Mouse (Mus musculus): ENCODE results near the gene Rnf186.

The Rnf186 gene

DNA sequence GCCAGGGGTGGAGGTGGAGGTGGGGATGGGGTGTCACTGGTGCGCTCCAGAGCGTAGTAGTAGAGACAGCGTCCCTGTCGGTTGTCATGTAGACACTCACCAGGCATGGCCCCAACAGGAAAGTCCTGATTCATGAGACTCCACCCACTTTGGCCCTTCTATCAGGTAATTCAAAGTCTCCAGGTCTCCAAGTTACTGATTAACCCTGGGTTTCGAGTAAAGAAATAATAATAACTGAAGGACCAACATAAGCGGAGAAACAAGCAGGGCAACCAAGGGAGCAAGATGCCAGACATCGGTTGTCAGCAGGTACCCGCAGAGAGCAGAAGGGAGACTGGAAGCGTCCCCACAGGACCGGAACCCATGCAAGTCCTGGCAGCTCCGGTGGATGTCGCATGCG lies at the start of gene Rnf186:
Rnf186 (plus strand) TSS at position 247 of the 400 bp plus-strand sequence.
- ATAC-seq (ENCODE audit: insufficient number of reproducible peaks, low FRiP score, low TSS enrichment): no peak

DNA sequence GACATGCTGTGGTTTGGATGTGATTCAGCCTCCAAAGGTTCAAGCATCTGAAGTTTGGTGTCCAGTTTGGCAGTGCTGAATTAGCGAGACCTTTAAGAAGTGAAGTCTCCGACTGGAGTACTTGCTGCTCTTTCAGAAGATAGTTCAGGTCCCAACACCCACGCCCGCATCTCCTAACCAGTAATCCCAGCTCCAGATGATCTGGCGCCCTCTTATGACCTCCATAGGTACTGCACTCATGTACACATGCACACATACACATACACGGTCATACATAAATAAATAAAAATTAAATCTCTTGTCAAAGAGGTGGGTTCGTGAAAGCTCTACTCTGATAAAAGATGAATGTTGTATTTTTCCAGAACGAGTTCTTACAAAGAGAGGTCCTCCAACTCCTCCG lies 49.6 kb upstream of the Rnf186 start:
- ATAC-seq (ENCODE audit: insufficient number of reproducible peaks, low FRiP score, low TSS enrichment): no peak

DNA sequence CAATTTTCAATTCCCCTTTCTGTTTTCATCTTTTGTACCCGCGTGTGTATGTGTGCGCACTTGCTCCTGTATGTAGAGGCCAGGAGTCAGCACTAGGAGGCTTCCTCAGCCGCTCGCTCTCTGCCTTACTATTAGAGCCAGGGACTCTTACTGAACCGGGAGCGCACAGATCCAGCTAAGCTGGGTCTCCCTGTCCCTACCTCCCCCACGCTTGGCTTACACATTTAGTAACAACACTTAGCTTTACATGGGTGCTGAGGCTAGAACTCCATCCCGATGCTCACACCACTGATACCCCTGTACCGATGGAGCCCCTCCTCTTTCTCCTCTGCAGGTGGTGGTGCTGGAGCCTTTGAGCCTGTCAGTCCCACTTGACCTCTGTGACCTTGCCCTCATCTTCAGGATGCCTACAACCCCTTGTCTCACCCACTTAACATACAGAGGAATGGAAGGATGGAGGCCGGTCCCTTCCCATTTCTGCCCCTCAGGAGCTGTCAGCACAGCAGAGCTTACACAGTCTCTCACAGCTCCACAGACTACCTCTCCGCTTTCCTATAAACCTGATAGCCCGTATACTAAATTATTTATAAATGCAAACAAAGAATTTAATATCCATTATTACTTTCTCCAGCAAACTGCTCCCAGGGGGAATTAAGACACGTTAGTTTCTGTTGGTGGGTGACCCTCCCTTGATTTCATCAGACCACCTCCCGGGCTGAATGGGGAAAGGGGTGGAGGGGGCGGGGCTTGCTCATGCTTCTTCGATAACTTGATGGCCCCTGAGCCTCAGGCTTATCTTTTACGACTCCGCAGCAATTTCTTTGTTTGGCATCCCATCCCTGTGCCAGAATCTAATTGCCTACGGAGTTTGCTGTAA lies 45.4 kb upstream of the Rnf186 start:
- no peak for ATAC-seq (ENCODE audit: insufficient number of reproducible peaks, low FRiP score, low TSS enrichment)

DNA sequence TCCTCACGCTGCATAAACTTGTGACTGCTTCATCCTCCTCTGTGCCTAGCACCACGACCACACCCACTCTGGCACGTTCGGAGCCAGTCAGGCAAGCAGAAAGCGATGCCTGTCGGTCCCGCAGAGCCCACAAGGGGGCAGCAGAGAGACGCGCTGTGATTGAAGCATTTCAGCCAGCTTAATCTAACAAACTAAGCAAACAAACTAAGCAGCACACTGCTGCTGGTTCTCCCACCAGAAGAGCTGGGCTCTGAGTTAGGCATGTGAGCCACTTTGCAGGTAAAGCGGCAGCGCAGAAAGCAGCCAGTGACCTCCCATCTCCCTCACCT lies 44.8 kb upstream of the Rnf186 start:
- ATAC-seq (ENCODE audit: insufficient number of reproducible peaks, low FRiP score, low TSS enrichment): peak; percentile 64; the same call in 1 of the 2 replicates

DNA sequence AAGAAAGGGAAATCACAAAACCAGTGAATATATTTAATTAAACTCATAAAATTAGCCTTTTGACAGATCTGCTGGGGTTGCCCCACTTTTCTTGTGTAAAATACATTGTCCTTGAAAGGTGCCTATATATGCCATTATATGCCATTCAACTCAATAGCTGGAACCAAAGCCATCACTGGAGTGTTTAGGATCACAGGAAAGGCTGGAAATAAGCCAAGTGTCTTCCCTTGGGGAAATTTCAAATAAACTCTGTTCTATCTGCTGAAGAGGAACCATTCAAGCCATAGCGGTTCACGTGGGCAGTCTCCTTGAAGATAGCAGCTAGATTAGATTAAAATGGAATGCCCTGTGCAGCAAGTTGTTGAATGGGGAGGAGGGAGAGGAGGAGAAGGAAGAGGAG lies 41.4 kb upstream of the Rnf186 start:
- no peak for ATAC-seq (ENCODE audit: insufficient number of reproducible peaks, low FRiP score, low TSS enrichment)

DNA sequence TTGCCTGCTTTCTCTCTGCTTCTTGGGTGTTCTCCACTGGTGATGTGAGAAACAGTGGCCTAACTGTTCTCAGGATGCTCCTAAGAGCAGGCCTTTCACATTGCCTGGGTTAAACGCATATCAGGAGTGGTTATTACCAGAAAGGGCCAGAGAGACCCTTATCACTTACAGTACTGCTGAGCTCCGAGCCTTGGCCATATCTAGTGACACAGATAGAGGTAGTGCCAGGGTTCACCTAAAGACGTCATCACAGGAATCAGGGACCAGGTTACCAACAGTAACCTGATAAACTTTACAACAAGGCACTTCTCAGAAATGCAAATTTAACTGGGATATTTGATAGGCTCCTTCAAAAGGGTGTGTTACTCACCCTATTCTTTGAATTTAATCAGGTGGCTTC lies 33.0 kb upstream of the Rnf186 start:
- ATAC-seq (ENCODE audit: insufficient number of reproducible peaks, low FRiP score, low TSS enrichment): no peak

DNA sequence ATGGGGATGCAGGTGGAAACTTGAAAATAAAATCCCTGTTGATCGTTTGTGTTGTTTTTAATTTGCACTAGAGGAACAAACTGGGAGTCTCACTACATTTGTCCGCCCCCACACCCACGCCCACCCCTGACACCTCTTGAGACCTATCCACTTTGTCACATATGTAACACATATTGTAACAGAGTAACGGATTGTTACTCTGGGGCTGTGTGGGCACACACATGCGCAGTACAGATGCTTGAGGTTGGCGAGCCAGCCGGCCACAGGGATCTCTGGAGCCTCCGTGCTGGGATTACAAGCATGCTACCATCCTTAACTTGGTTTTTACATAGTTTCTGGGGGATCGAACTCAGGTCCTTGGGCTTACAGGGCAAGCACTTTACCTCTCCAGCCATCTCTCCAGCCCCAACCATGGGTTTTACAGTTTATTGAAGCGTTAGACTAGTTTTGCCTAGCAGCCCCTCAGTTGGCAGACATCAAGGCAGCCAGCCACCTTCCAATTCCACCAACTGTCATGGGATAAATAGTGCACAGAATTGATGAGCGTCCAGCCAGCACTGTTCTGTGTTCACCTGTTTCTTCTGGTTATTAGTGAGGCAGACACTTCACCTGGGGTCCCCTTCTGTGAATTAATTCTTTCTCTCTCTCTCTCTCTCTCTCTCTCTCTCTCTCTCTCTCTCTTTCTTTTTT lies 32.3 kb upstream of the Rnf186 start:
- ATAC-seq (ENCODE audit: insufficient number of reproducible peaks, low FRiP score, low TSS enrichment): no peak

DNA sequence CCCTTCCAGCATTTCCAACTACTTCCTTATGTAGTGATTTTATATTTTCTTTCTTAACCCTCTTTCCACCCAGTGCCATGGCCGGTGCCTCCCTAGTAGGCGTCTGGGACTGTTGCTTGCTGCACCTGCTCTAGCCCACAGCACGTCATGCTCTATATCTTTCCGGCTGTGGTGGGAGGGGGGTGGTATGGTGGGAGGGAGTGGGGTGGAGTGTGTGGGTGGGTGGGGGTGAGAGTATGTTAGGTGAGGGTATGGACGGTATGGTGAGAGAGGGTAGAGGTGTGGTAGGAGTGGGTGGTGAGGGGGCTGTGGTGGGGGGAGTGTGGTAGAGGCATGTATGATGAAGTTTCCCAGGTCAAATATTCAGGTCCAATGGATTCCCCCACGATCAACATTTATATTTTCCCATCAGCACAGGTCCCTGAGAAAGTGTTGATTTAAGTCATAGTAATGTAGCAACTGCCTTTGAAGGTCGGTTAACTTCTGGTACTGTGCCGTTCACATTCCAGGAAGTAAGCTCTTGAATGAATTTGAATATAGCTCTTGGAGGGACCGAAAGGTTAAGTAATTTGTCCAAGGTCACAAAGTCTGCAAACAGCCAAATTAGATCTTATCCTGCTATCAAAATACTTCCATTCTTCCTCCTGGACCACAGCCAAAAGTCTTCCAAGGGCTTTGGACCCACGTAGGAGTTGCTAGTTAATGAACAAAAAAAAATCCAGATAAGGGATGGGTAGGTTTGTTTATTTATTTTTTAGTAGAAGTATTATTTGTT lies 28.2 kb upstream of the Rnf186 start:
- ATAC-seq (ENCODE audit: insufficient number of reproducible peaks, low FRiP score, low TSS enrichment): no peak

DNA sequence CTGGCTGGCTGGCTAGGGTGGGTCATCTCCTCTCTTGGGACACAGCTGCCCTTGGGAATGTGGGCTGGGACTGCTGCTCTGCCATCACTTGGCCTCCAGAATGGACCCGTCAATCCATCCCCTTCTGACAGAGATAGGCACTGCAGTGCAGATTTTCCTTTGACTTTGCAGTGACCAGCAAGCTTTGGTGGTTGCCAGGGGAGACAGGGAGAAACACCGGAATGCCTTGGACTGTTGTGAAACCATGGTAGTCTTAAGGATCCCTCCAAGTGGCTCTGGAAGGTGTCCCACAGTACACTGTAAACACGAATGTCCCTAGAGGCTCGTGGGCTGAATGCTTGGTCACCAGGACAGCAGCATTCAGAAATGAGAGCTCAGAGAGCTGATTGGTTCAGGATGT lies 27.4 kb upstream of the Rnf186 start:
- no peak for ATAC-seq (ENCODE audit: insufficient number of reproducible peaks, low FRiP score, low TSS enrichment)

DNA sequence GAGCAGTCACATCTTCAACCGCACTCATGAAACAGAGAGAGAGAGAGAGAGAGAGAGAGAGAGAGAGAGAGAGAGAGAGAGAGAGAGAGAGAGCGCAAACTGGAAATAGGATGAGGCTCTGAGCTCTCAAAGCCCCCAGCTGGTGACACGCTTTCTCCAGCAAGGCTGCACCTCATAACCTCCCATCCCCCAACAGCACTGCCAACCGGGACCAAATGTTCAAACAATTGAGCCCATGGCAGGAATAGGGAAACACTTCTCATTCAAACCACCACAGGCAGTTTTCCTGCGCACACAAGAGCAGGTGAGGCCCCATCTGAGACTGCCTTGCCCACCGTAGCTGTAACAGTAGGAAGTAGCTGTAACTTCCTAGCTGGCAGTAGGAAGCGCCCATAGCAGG lies 25.5 kb upstream of the Rnf186 start:
- no peak for ATAC-seq (ENCODE audit: insufficient number of reproducible peaks, low FRiP score, low TSS enrichment)

DNA sequence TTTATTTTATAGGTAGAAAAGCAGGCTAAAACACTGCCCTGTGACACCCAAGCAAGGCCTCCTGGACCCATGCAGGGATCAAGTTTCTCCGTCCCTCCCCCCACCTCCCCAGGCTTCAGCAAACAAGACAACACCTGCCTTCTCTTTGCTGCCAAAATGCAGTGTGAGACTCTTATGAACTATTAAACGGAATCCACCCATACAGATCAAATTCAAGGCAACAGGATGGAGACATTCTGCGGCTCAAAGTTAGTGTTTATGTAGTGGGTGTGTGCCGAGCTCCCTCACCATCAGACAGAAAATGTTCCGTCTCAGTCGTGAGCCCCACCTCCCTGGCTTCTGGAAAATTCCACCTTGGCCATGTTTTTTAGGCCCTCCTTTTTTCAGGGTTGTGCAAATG lies 24.9 kb upstream of the Rnf186 start:
- no peak for ATAC-seq (ENCODE audit: insufficient number of reproducible peaks, low FRiP score, low TSS enrichment)

DNA sequence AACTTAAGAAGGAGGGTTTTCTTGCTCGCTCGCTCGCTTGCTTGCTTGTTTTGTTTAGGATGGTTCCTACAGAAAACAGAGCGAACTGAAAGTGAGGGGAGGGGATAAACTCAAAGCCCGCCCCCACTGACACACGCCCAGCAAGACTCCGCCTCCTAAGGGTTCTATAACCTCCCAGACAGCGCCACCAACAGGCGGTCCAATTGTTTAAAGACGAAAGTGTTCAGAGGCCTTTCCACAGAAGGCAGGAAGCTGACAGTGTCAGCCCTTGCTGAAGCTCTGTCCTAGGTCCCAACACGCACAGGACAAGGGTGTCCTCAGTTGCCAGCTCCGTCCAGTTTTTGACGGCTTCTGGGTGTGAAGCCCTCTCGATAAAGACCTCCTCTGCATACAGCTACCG lies 23.2 kb upstream of the Rnf186 start:
- ATAC-seq (ENCODE audit: insufficient number of reproducible peaks, low FRiP score, low TSS enrichment): no peak

DNA sequence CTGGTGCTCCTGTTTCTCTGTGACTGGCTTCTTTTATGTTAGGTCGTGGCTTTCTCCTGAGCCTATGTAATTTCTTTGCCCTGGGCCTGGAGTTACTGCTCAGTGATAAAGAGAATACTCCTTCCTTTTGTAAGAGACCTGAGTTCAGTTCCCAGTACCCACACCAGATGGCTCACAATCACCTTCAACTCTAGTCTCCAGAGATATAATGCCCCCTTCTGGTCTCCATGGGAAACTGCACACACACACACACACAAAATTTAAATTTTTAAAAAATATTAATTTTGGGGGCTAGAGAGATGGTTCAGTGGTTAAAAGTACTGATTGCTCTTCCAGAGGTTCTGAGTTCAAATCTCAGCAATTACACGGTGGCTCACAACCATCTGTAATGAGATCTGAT lies 18.7 kb upstream of the Rnf186 start:
- no peak for ATAC-seq (ENCODE audit: insufficient number of reproducible peaks, low FRiP score, low TSS enrichment)

DNA sequence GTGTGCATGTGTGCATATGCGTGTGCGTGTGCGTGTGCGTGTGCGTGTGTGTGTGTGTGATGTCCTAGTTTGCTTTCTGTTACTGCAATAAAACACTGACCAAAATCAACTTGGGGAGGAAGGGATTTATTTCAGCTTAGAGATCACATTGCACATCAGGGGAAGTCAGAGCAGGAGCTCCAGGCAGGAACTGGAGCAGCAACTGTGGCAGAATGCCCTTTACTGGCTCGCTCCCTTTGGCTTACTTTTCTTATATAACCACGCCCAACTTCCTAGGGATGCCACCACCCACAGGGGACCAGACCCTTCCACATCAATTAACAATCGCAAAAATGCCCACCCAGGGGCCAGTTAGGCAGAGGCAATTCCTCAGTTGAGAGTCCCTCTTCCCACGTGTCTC lies 8.3 kb upstream of the Rnf186 start:
- ATAC-seq (ENCODE audit: insufficient number of reproducible peaks, low FRiP score, low TSS enrichment): no peak

DNA sequence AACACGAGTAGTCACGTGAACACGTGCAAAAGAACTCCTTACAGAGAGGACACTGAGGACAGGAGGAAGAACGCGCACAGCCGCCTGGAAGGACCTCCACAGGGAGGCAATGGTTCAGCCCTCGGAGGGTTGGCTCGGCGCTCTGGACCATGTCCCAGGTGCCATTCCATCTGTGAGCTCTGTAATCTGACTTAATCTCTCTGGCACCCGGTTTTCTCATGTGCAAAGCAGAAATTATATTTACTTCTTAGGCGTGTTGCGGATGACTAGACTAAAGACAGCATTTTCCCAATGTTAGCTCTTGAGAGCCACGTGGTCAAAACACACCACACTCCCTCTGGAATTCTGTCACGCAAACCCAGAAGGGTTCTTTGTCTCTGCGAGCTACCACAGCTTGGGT lies 7.8 kb upstream of the Rnf186 start:
- no peak for ATAC-seq (ENCODE audit: insufficient number of reproducible peaks, low FRiP score, low TSS enrichment)

DNA sequence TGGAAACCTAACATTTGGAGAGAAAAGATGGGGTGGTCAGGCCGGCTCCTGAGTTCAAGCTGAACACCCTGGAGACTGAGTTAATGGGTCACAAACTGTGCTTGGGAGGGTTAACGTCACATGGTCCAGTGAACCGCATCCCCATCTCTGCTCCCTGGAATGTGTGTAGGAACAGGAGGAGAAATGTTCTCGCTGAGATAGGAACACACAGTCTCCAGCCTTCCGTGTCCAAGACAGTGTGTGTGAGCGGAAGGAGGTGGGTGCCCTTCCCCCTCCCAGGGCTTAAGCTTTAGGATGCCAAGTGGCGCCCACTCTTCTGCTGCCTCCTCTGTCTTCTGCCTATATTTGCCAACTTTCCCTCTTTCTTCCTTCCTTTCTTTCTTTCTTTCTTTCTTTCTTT lies 7.0 kb upstream of the Rnf186 start:
- ATAC-seq (ENCODE audit: insufficient number of reproducible peaks, low FRiP score, low TSS enrichment): no peak

DNA sequence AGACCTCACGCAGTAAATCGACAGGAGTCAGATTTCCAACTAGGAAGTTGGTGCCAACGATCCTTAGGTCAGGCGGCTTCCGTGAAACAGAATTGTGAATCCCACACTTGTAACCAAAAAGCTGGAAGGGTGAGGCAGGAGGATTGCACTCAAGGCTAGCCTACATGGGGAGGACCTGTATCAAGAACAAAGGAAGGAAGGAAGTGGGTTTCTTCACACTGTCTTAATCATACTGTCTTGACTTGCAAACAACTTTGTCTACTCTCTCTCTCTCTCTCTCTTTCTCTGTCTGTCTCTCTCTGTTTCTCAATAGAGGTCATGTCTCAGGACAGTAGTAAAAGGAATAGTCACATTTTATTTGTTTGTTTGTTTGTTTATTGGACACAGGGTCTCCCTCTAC lies 4.2 kb upstream of the Rnf186 start:
- ATAC-seq (ENCODE audit: insufficient number of reproducible peaks, low FRiP score, low TSS enrichment): no peak

DNA sequence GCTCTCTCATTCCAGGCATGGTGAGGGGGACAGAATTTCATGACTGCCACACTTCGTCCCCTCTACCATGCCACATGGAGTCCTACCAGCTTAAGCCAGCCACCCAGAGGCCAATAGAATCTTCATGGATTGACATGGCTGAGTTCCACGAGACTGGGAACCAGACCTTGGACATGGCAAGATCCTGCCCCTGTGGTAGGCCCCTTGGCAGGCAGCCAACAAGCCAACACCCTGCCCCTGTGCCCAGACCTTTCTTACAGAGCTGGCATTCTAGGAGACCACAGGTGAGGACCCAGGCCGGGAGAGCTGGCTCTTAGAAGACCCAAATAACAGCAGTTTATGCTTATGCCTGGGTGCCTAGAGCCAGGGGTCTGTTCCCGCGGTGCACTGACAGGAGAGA lies 1.0 kb upstream of the Rnf186 start:
- no peak for ATAC-seq (ENCODE audit: insufficient number of reproducible peaks, low FRiP score, low TSS enrichment)

DNA sequence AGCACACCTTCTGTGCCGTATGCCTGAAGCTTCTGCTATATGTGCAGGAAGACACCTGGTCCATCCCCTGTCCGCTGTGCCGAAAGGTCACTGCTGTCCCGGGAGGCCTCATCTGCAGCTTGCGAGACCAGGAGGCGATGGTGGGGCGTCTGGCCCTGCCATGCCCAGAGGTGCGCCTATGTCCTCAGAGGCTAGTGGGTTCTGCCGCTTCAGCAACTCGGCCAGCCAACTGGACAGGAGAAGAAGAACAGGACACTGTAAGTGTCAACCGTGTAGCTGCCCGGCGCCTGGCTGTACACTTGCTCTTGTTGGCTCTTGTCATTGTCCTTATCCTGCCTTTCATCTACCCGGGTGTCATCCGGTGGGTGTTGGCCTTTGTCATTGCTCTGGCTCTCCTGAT lies 573 bp downstream of the Rnf186 start:
- no peak for ATAC-seq (ENCODE audit: insufficient number of reproducible peaks, low FRiP score, low TSS enrichment)

DNA sequence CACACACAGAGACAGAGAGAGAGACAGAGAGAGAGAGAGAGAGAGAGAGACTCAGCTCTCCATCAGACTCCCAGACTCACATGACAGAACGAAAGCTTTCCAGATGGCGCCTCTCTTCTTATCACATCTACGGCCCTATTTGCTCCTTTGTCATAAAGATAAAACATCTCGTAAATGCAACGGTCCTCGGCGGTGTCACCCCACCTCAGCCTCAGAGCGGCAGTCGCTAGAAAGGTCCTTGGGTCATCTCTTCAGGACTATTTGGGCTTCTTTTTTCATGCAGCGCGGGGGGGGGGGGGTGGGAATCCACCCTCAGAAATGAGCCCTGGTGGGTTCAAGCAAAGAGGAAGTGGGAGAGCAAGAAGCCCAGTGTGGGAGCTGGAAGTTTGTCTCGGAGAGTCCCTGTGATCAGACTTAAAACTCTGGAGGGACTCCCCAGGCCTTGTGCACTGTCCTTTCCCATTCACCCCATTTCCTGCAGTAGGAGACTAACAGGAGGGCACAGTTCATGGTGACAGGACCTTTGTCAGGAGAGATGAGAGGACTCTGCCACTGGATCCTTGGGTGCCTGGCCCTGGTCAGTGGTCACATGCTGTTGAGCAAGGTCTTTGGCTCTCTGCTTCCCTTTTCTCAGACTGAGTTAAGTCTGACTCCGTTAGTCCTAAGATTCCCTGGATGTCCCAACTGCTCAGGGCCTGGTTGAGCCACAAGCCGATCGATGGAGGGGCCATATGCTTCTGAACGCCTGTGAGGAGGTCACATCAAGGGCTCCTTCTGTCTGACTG lies 2.1 kb downstream of the Rnf186 start:
- ATAC-seq (ENCODE audit: insufficient number of reproducible peaks, low FRiP score, low TSS enrichment): no peak

DNA sequence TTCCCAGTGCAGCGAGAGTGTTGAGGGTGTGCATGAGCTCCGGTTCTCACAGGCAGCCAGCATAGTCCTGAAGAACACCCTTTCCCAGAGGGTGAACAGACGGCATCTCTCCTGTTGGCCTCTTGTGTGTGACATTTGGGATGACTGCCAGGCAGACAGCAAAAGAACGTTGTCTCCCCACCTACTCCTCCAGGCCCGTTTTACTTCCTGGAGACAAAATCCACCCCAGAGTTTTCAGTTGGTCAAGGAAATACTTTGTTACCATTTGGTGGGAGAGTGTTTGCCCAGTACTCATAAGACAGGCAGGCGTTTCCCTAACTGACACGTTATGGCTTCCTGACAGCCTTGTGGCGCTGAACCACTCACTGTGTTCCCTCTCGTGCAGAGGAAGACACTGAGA lies 2.8 kb downstream of the Rnf186 start:
- no peak for ATAC-seq (ENCODE audit: insufficient number of reproducible peaks, low FRiP score, low TSS enrichment)
